Mouse (Mus musculus): ENCODE data around the gene Arpc1a. TPM values are rescaled to one million over a fixed set of nuclear protein-coding genes. Genes with fewer than 3 reads are reported as not detected.

Gene Arpc1a
- polyA plus RNA-seq, 1 experiment = 149 TPM

GRCm38 (mm10) chr5:145114606-145115473, 31.2 kb downstream of the Arpc1a start:
- DNase-seq = no peak
- H3K36me3 ChIP-seq (ENCODE audit: control insufficient read depth, insufficient read depth, low read length) = no peaks in the 10 kb centered on the region; the same call in 1 of the 2 replicates
- WGBS = 5% methylated on average over 40 of the region's 40 CpGs
- H3K4me1 ChIP-seq (replicated peaks; ENCODE audit: control insufficient read depth, insufficient read depth, low read length) = peaks cover 22% of the 10 kb centered on the region
- TF ChIP-seq POLR2A (IDR thresholded peaks at IDR 0.05; ENCODE audit: control insufficient read depth, extremely low read depth, insufficient read depth, low read length, poor library complexity) = 0 out of 2 replicates have a peak, but pooled peaks have one; percentile 1
- TF ChIP-seq CTCF (IDR thresholded peaks at IDR 0.05; ENCODE audit: borderline replicate concordance, control insufficient read depth, extremely low read depth, insufficient read depth, low read length, poor library complexity) = 0 out of 2 replicates have a peak, but pooled peaks have one; percentile 7
- H3K4me3 ChIP-seq (ENCODE audit: control insufficient read depth, insufficient read depth, low read length) = peak overlapping the region; percentile 59
- H3K27me3 ChIP-seq (ENCODE audit: control insufficient read depth, insufficient read depth, low read length) = no peaks in the 10 kb centered on the region
- H3K27ac ChIP-seq (ENCODE audit: control insufficient read depth, insufficient read depth, low read length) = peak overlapping the region; percentile 19

DNA sequence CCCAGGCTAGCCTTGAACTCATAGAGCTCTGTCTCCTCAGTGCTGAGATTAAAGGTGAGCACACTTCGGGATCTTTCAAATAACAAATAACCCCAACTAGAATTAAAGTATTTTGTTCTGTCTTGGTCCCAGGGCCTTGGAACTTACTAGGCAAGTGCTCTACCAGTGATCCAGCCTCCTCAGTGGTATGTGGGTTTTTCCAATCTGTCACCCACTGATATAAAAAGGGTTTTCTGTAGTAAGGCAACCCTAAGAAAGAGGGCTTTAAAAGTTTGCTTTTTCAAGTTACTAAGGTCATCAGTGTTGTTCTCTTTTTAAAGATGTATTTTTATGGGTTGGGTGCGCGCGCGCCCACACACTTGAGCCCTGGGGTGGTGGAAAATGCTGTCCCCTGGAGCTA, 32.1 kb downstream of the Arpc1a start:
- Histone ChIP-seq H3K36me3 (ENCODE audit: control insufficient read depth, insufficient read depth, low read length) (no peaks in the 10 kb centered on the region), H3K4me1 (replicated peaks; ENCODE audit: control insufficient read depth, insufficient read depth, low read length) (peaks cover 22% of the 10 kb centered on the region), H3K4me3 (ENCODE audit: control insufficient read depth, insufficient read depth, low read length) (peak overlapping the region; percentile 5; the same call in 1 of the 2 replicates), H3K27me3 (ENCODE audit: control insufficient read depth, insufficient read depth, low read length) (no peaks in the 10 kb centered on the region), H3K27ac (ENCODE audit: control insufficient read depth, insufficient read depth, low read length) (peak overlapping the region; percentile 96)
- WGBS = 62% methylated on average over 5 of the region's 5 CpGs
- no peak for TF ChIP-seq CTCF (IDR thresholded peaks at IDR 0.05; ENCODE audit: borderline replicate concordance, control insufficient read depth, extremely low read depth, insufficient read depth, low read length, poor library complexity)
- TF ChIP-seq POLR2A (IDR thresholded peaks at IDR 0.05; ENCODE audit: control insufficient read depth, extremely low read depth, insufficient read depth, low read length, poor library complexity) = no peak
- no peak for DNase-seq

DNA sequence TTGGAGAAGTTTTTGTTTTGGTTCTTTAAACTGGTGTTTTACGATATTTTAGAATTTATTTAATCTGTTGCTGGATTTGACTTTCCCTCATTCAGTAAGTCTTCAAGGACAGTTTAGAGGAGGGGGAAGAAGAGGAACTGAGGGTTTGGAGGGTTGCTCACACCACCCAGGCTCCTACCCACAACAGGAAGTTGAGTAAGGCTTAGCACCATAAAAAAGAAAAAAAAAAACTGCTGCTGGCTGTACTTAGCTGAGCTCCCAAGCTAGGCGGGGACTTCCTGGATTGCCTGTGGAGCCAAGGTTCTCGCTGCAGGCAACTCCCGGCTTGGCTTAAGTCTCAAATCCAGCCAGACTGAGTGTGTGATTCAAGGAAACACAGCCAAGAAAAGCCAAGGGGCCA, 32.7 kb downstream of the Arpc1a start:
- Histone ChIP-seq H3K4me3 (ENCODE audit: control insufficient read depth, insufficient read depth, low read length) (peak overlapping the region; percentile 31), H3K27ac (ENCODE audit: control insufficient read depth, insufficient read depth, low read length) (peak overlapping the region; percentile 96), H3K4me1 (replicated peaks; ENCODE audit: control insufficient read depth, insufficient read depth, low read length) (peaks cover 22% of the 10 kb centered on the region), H3K36me3 (ENCODE audit: control insufficient read depth, insufficient read depth, low read length) (no peaks in the 10 kb centered on the region), H3K27me3 (ENCODE audit: control insufficient read depth, insufficient read depth, low read length) (no peaks in the 10 kb centered on the region)
- peak; percentile 59 for DNase-seq
- under 1% methylated on average over 4 of the region's 4 CpGs for WGBS
- TF ChIP-seq CTCF (IDR thresholded peaks at IDR 0.05; ENCODE audit: borderline replicate concordance, control insufficient read depth, extremely low read depth, insufficient read depth, low read length, poor library complexity) (no peak), POLR2A (IDR thresholded peaks at IDR 0.05; ENCODE audit: control insufficient read depth, extremely low read depth, insufficient read depth, low read length, poor library complexity) (no peak)

DNA sequence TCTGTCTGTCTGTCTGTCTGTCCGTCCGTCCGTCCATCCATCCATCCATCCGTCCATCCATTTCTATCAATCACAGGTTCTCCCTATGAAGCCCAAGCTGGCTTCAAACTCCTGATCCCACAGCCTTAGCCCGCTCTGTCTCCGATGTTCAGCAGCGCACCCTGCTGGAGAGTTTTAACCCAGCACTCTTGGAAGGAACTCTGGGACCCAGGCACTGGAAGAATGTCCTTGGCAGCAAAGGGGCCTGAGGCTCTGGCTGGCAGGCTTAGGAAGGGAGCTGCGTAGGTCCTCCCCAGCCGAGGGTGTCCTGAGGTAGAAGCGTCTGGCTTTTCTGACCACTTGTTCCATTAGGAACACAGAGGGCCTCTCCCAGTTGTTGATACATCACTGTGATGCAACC, 33.3 kb downstream of the Arpc1a start:
- Histone ChIP-seq H3K27me3 (ENCODE audit: control insufficient read depth, insufficient read depth, low read length) (no peaks in the 10 kb centered on the region), H3K27ac (ENCODE audit: control insufficient read depth, insufficient read depth, low read length) (peak overlapping the region; percentile 96), H3K4me3 (ENCODE audit: control insufficient read depth, insufficient read depth, low read length) (peak overlapping the region; percentile 31), H3K4me1 (replicated peaks; ENCODE audit: control insufficient read depth, insufficient read depth, low read length) (peaks cover 22% of the 10 kb centered on the region), H3K36me3 (ENCODE audit: control insufficient read depth, insufficient read depth, low read length) (0 out of 2 replicates have a peak, but pooled peaks cover 2% of the 10 kb centered on the region)
- TF ChIP-seq POLR2A (IDR thresholded peaks at IDR 0.05; ENCODE audit: control insufficient read depth, extremely low read depth, insufficient read depth, low read length, poor library complexity) (no peak), CTCF (IDR thresholded peaks at IDR 0.05; ENCODE audit: borderline replicate concordance, control insufficient read depth, extremely low read depth, insufficient read depth, low read length, poor library complexity) (peak; percentile 85)
- peak; percentile 72 for DNase-seq
- WGBS = 62% methylated on average over 10 of the region's 10 CpGs

DNA sequence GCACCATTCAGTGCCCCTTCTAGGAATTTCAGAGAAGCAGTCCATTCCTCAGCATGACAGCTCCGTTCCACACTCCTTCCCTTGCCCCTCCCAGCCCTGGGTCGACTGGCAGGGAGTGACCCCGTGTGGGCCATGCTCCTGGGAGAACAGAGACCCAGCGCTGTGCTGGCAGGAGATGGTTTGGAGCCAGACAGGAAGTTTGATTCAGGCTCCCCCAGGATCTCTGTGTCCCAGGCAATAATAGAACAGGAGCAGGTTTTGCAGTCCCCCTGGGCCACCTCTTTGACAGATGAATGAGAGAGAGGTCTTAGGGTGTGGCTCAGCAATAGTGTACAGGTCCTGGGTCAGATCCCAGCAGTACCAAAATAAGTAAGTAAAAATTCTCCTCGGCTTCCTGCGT, 34.4 kb downstream of the Arpc1a start:
- no peak for TF ChIP-seq POLR2A (IDR thresholded peaks at IDR 0.05; ENCODE audit: control insufficient read depth, extremely low read depth, insufficient read depth, low read length, poor library complexity)
- no peak for TF ChIP-seq CTCF (IDR thresholded peaks at IDR 0.05; ENCODE audit: borderline replicate concordance, control insufficient read depth, extremely low read depth, insufficient read depth, low read length, poor library complexity)
- Histone ChIP-seq H3K4me3 (ENCODE audit: control insufficient read depth, insufficient read depth, low read length) (no peak overlapping the region), H3K36me3 (ENCODE audit: control insufficient read depth, insufficient read depth, low read length) (peaks cover 12% of the 10 kb centered on the region; the same call in 1 of the 2 replicates), H3K4me1 (replicated peaks; ENCODE audit: control insufficient read depth, insufficient read depth, low read length) (peaks cover 22% of the 10 kb centered on the region), H3K27me3 (ENCODE audit: control insufficient read depth, insufficient read depth, low read length) (no peaks in the 10 kb centered on the region), H3K27ac (ENCODE audit: control insufficient read depth, insufficient read depth, low read length) (no peak overlapping the region)
- 84% methylated on average over 6 of the region's 6 CpGs for WGBS
- no peak for DNase-seq

GRCm38 (mm10) chr5:145118461-145118860, 34.8 kb downstream of the Arpc1a start:
- H3K36me3 ChIP-seq (ENCODE audit: control insufficient read depth, insufficient read depth, low read length) = peaks cover 12% of the 10 kb centered on the region; the same call in 1 of the 2 replicates
- H3K27me3 ChIP-seq (ENCODE audit: control insufficient read depth, insufficient read depth, low read length) = no peaks in the 10 kb centered on the region
- WGBS = 97% methylated on average over 5 of the region's 5 CpGs
- H3K4me3 ChIP-seq (ENCODE audit: control insufficient read depth, insufficient read depth, low read length) = no peak overlapping the region
- H3K27ac ChIP-seq (ENCODE audit: control insufficient read depth, insufficient read depth, low read length) = no peak overlapping the region
- peaks cover 21% of the 10 kb centered on the region for H3K4me1 ChIP-seq (replicated peaks; ENCODE audit: control insufficient read depth, insufficient read depth, low read length)
- TF ChIP-seq POLR2A (IDR thresholded peaks at IDR 0.05; ENCODE audit: control insufficient read depth, extremely low read depth, insufficient read depth, low read length, poor library complexity) (no peak), CTCF (IDR thresholded peaks at IDR 0.05; ENCODE audit: borderline replicate concordance, control insufficient read depth, extremely low read depth, insufficient read depth, low read length, poor library complexity) (no peak)
- no peak for DNase-seq

Measured in thymus, adult 2 months (tissue).